Mouse (Mus musculus): ENCODE measurements around the gene Zfyve28. TPM values are rescaled to one million over a fixed set of nuclear protein-coding genes. Genes with fewer than 3 reads are reported as not detected.

Zfyve28 gene
- polyA plus RNA-seq, 1 experiment from 2014 or later, result 0.37 TPM

DNA sequence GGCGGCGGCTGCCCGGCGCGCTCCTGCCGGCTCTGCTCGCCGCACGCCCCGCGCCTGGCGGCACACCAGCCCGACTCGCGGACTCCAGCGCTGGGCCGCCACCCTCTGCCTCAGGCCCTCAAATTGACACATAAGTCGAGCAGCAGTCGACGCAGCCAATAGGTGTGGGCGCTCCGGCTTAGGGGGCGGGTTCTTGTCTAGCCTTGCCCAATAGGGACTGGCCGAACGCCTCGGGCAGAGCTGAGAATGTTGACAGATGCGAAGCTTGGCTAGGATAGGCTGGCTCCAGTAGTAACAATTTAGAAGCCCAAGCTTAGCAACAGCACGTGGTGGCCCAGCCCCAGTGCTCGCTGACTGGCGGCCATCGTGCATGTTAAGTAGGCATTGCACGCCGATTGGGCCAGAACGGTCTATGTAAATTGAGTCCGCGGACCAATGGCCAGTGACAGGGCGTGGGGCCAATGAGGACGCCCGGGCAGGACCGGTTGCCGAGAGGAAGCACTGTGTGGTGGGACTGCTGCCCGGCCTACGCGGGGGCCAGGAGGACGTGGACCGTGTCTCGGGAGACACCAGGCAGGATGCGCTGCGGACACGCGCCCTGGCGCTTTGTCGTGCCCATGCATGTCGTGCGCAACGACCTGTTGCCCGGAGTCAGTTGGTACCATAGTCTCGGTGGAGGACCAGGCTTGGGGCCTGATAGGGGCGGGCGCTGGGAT, 100.5 kb downstream of the Zfyve28 start, which contains the start of gene Mxd4:
Gene Mxd4, minus strand, starts transcription at position 120 of the 716 bp plus-strand sequence.
- Histone ChIP-seq H3K4me1 (ENCODE audit: control insufficient read depth, insufficient read depth, low read length) (peaks cover 17% of the 10 kb centered on the region), H3K9me3 (ENCODE audit: control insufficient read depth, low read length) (no peaks in the 10 kb centered on the region), H3K4me3 (ENCODE audit: low read length) (peak within 1 kb of the TSS; percentile 90), H3K27me3 (ENCODE audit: control insufficient read depth, insufficient read depth, low read length) (no peaks in the 10 kb centered on the region), H3K9ac (ENCODE audit: low read depth, low read length) (peak within 1 kb of the TSS; percentile 76), H3K36me3 (ENCODE audit: control insufficient read depth, insufficient read depth, low read length) (peaks cover 12% of the 10 kb centered on the region; the same call in 1 of the 2 replicates), H3K27ac (ENCODE audit: low read depth, low read length) (peak within 1 kb of the TSS; percentile 93), H3K4me2 (replicated peaks; ENCODE audit: low read depth, low read length) (peak within 1 kb of the TSS; percentile 65)
- WGBS, result under 1% methylated on average over 60 of the region's 60 CpGs
- peak; percentile 99 for ATAC-seq (ENCODE audit: low FRiP score, low TSS enrichment)

DNA sequence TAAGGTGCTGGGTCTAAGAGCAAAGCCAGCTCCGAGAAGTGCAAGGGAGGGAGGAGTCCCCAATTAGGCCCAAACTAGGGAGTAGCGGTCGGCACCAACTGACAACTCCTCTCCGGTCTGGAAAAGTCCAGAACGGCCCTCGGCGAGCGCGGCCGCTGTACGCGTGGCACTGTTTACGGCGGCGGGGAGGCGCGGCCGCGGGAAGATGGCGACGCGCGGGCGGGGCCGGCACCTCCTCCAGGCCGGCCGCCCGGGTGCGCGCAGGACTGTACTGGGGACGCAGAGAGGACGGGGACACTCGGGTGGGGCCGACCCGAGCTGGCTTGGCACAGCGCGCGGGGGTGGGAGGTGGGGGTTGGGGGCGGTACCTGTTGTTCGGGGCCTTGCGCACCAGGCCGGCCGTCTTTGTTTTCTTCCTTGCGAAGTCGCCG, 101.3 kb downstream of the Zfyve28 start:
- no peaks in the 10 kb centered on the region for H3K27me3 ChIP-seq (ENCODE audit: control insufficient read depth, insufficient read depth, low read length)
- peaks cover 16% of the 10 kb centered on the region; the same call in 1 of the 2 replicates for H3K36me3 ChIP-seq (ENCODE audit: control insufficient read depth, insufficient read depth, low read length)
- peaks cover 17% of the 10 kb centered on the region for H3K4me1 ChIP-seq (ENCODE audit: control insufficient read depth, insufficient read depth, low read length)
- peak overlapping the region; percentile 90 for H3K4me3 ChIP-seq (ENCODE audit: low read length)
- ATAC-seq (ENCODE audit: low FRiP score, low TSS enrichment), result peak; percentile 3; the same call in 1 of the 2 replicates
- no peaks in the 10 kb centered on the region for H3K9me3 ChIP-seq (ENCODE audit: control insufficient read depth, low read length)
- peak overlapping the region; percentile 76 for H3K9ac ChIP-seq (ENCODE audit: low read depth, low read length)
- peak overlapping the region; percentile 93 for H3K27ac ChIP-seq (ENCODE audit: low read depth, low read length)
- peak overlapping the region; percentile 65 for H3K4me2 ChIP-seq (replicated peaks; ENCODE audit: low read depth, low read length)
- 0% methylated on average over 20 of the region's 46 CpGs for WGBS

DNA sequence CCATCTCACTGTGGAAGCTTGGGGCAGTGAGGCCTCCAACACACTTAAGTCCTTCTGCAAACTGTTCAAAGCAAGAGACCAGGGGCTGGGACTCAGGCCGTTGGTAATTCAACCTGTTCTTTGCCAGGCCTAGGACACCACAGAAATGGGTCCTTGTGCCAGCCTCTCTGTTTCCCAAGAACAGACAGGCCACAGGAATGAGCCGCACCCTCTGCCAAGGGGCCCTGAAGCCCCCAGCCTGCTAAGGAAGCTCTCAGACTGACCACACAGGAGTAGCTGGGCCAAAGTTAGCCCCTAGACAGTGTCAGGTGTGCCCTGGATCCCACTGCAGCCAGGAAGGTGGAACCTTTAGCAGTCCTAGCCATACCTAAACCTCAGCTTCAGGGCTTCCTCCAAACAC, 101.9 kb downstream of the Zfyve28 start:
- peaks cover 17% of the 10 kb centered on the region for H3K4me1 ChIP-seq (ENCODE audit: control insufficient read depth, insufficient read depth, low read length)

DNA sequence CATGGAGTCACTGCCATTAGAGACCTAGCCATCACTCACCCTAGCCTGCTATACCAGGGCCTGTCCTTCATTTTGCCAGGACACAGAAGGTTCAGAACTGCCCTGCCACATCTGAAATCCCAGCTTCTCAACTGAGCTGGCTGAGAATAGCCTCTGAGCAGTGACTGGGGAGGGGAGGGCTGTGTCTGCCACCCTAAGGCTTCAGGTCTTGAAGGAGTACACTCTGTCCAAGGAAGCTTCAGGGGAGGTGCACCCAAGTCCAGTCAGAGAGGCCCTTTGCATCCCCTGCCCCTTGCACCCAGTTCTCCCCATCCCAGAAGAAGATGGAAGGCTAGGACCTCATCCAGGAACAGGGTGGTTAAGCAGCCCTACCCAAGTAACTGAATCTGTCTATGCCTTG, 102.5 kb downstream of the Zfyve28 start:
- no peak overlapping the region for H3K27ac ChIP-seq (ENCODE audit: low read depth, low read length)
- peaks cover 23% of the 10 kb centered on the region; the same call in 1 of the 2 replicates for H3K36me3 ChIP-seq (ENCODE audit: control insufficient read depth, insufficient read depth, low read length)
- H3K27me3 ChIP-seq (ENCODE audit: control insufficient read depth, insufficient read depth, low read length), result no peaks in the 10 kb centered on the region
- ATAC-seq (ENCODE audit: low FRiP score, low TSS enrichment), result no peak
- peak overlapping the region; percentile 76; the same call in 1 of the 2 replicates for H3K9ac ChIP-seq (ENCODE audit: low read depth, low read length)
- peaks cover 17% of the 10 kb centered on the region for H3K4me1 ChIP-seq (ENCODE audit: control insufficient read depth, insufficient read depth, low read length)
- H3K4me3 ChIP-seq (ENCODE audit: low read length), result peak overlapping the region; percentile 90
- H3K9me3 ChIP-seq (ENCODE audit: control insufficient read depth, low read length), result no peaks in the 10 kb centered on the region
- H3K4me2 ChIP-seq (replicated peaks; ENCODE audit: low read depth, low read length), result peak overlapping the region; percentile 65

More for the DNA sequence above, 101.9 kb downstream of the Zfyve28 start:
- Histone ChIP-seq H3K27me3 (ENCODE audit: control insufficient read depth, insufficient read depth, low read length) (no peaks in the 10 kb centered on the region), H3K9me3 (ENCODE audit: control insufficient read depth, low read length) (no peaks in the 10 kb centered on the region), H3K36me3 (ENCODE audit: control insufficient read depth, insufficient read depth, low read length) (peaks cover 19% of the 10 kb centered on the region; the same call in 1 of the 2 replicates), H3K4me3 (ENCODE audit: low read length) (peak overlapping the region; percentile 90), H3K9ac (ENCODE audit: low read depth, low read length) (peak overlapping the region; percentile 76), H3K4me2 (replicated peaks; ENCODE audit: low read depth, low read length) (peak overlapping the region; percentile 65), H3K27ac (ENCODE audit: low read depth, low read length) (no peak overlapping the region)
- 48% methylated on average over 2 of the region's 2 CpGs for WGBS
- ATAC-seq (ENCODE audit: low FRiP score, low TSS enrichment), result no peak

DNA sequence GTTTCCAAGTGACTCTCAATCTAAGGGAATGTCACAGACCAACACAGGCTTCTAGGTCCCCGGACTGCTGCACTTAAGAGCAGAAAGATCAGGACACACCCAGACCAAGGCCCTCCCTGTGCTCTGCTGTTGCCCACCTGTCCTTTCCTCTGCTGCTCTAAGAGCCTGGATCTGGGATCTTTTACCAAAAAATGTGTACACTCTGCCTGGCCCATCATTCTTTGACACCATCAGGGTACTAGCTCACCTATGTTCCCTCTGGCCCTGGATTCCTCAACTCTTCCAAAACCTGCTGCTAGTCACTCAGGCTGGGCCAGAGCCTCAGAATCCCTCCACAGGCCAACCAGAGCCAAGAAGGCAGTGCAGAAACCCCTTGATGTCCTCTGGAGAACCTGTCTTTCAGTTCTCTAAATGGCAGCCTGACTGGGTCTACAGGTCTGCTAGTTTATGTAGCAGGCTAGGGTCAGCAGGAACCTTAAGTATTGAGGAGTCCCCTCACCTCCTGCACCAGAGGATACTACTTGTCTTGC, 103.1 kb downstream of the Zfyve28 start:
- Histone ChIP-seq H3K4me2 (replicated peaks; ENCODE audit: low read depth, low read length) (peak overlapping the region; percentile 65; the same call in 1 of the 2 replicates), H3K9ac (ENCODE audit: low read depth, low read length) (no peak overlapping the region; the same call in 1 of the 2 replicates), H3K4me1 (ENCODE audit: control insufficient read depth, insufficient read depth, low read length) (peaks cover 17% of the 10 kb centered on the region), H3K4me3 (ENCODE audit: low read length) (no peak overlapping the region), H3K9me3 (ENCODE audit: control insufficient read depth, low read length) (no peaks in the 10 kb centered on the region), H3K36me3 (ENCODE audit: control insufficient read depth, insufficient read depth, low read length) (peaks cover 27% of the 10 kb centered on the region; the same call in 1 of the 2 replicates), H3K27me3 (ENCODE audit: control insufficient read depth, insufficient read depth, low read length) (no peaks in the 10 kb centered on the region), H3K27ac (ENCODE audit: low read depth, low read length) (no peak overlapping the region)
- no peak for ATAC-seq (ENCODE audit: low FRiP score, low TSS enrichment)
- WGBS, result 91% methylated on average over 1 of the region's 1 CpGs

DNA sequence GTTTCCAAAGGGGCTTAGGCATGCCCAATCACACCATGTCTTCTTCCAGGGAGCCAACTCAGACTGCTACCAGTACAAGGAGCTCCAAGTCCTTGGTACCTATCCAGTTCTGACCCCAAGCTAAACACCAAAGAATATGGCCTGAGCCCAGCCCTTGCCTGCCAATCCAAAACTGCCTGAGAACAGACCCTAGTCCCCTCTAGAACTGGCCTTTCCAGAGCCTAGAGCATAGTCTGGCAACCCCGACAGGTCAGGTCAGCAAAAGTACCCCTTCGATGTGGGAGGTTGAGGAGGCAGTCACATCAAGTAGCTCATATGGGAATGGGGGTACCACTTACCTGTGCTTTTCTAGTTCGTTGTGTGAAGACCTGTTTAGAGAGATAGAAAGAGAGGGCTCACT, 104.3 kb downstream of the Zfyve28 start:
- ATAC-seq (ENCODE audit: low FRiP score, low TSS enrichment), result no peak
- H3K4me1 ChIP-seq (ENCODE audit: control insufficient read depth, insufficient read depth, low read length), result peaks cover 17% of the 10 kb centered on the region
- peaks cover 37% of the 10 kb centered on the region; the same call in 1 of the 2 replicates for H3K36me3 ChIP-seq (ENCODE audit: control insufficient read depth, insufficient read depth, low read length)
- H3K27me3 ChIP-seq (ENCODE audit: control insufficient read depth, insufficient read depth, low read length), result no peaks in the 10 kb centered on the region
- H3K9ac ChIP-seq (ENCODE audit: low read depth, low read length), result no peak overlapping the region
- WGBS, result 85% methylated on average over 3 of the region's 3 CpGs
- no peaks in the 10 kb centered on the region for H3K9me3 ChIP-seq (ENCODE audit: control insufficient read depth, low read length)
- H3K4me2 ChIP-seq (replicated peaks; ENCODE audit: low read depth, low read length), result no peak overlapping the region
- no peak overlapping the region for H3K27ac ChIP-seq (ENCODE audit: low read depth, low read length)
- no peak overlapping the region for H3K4me3 ChIP-seq (ENCODE audit: low read length)

DNA sequence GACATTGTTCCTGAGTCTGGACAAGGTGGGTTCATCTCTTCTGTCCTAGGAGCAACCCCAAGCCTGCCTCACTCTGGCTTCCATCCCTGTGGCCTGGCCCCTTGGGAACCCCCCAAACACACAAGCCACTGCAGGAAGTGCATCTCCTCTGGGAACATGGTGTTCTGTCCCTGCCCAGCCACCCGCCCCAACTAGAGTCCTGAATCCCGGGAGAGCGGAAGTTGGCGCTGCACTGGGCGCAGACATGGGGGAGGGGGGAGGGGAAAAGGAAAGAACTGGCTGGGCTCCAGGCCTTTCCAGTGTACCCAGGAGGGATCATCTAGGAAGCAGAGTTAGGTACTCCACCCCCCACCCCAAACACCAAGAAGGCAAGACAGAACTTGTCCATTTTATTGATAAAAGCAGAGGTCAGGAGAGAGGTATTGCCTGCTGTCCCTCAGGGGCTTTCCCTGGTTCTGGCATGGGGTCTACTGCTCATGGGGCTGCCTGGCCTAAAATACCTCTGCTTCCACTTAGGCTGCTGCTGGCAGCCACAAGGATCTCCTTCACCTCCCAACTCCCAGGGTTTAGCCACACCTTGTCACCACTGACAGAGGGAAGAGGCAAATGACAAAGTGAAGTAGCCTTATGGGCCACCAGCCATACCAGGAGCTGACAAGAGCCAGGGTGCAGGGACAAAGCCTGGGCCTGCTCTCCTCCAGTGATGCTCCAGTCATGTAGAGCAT, 104.9 kb downstream of the Zfyve28 start:
- ATAC-seq (ENCODE audit: low FRiP score, low TSS enrichment), result no peak
- Histone ChIP-seq H3K4me3 (ENCODE audit: low read length) (no peak overlapping the region), H3K4me1 (ENCODE audit: control insufficient read depth, insufficient read depth, low read length) (peaks cover 17% of the 10 kb centered on the region), H3K27me3 (ENCODE audit: control insufficient read depth, insufficient read depth, low read length) (no peaks in the 10 kb centered on the region), H3K27ac (ENCODE audit: low read depth, low read length) (no peak overlapping the region), H3K4me2 (replicated peaks; ENCODE audit: low read depth, low read length) (no peak overlapping the region), H3K9ac (ENCODE audit: low read depth, low read length) (no peak overlapping the region), H3K9me3 (ENCODE audit: control insufficient read depth, low read length) (no peaks in the 10 kb centered on the region), H3K36me3 (ENCODE audit: control insufficient read depth, insufficient read depth, low read length) (peaks cover 42% of the 10 kb centered on the region; the same call in 1 of the 2 replicates)
- 96% methylated on average over 3 of the region's 5 CpGs for WGBS

DNA sequence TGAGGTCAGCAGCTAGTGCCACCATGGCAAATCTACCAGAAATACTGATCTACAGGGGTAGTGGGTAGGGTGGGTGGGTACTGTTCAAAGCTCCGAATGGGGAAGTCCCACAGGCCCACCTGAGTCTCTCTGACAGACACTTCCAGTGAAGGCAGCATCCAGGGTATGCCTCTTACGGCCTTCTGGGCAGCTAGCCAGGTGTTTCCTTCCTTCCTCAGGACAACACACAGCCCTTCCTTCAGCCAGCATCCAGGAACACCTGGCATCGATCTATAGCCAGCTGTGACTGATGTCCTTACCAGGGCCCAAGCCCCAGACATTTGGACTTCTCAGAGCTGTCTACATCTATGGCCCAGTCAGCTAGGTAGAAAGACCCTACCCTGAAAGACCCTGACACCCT, 105.8 kb downstream of the Zfyve28 start:
- no peak overlapping the region for H3K9ac ChIP-seq (ENCODE audit: low read depth, low read length)
- WGBS, result 79% methylated on average over 3 of the region's 3 CpGs
- no peaks in the 10 kb centered on the region for H3K9me3 ChIP-seq (ENCODE audit: control insufficient read depth, low read length)
- H3K4me1 ChIP-seq (ENCODE audit: control insufficient read depth, insufficient read depth, low read length), result peaks cover 17% of the 10 kb centered on the region
- ATAC-seq (ENCODE audit: low FRiP score, low TSS enrichment), result no peak
- H3K27me3 ChIP-seq (ENCODE audit: control insufficient read depth, insufficient read depth, low read length), result no peaks in the 10 kb centered on the region
- H3K4me2 ChIP-seq (replicated peaks; ENCODE audit: low read depth, low read length), result no peak overlapping the region
- no peak overlapping the region for H3K27ac ChIP-seq (ENCODE audit: low read depth, low read length)
- no peak overlapping the region for H3K4me3 ChIP-seq (ENCODE audit: low read length)
- H3K36me3 ChIP-seq (ENCODE audit: control insufficient read depth, insufficient read depth, low read length), result peaks cover 50% of the 10 kb centered on the region
